Mouse (Mus musculus) liver, embryonic 14.5 days (tissue): ENCODE measurements at regions not wholly inside any gene's neighbourhood (a gene's known extent, or its start where the extent isn't known, plus 50 kb on each side); places are given as distances from the start of the nearest gene placed in this dataset.

Source experiments
- ATAC-seq: fragments of 200-750 bp; cut with Nextera tagmentation; 2 replicates; pipeline ENCODE4 v1.8.0; 2017; ENCODE audit warnings: moderate number of reproducible peaks, mild to moderate bottlenecking, moderate library complexity; ENCODE audit not compliant: insufficient read depth
- DNase-seq, 3 experiments: peaks; one replicate each; pipeline ENCODE4 v3.0.0-alpha.2; 2012 to 2013; ENCODE audit warnings: low read depth in 3 of 3, low spot score in 3 of 3
- H3K27ac ChIP-seq: fragments of 300-500 bp; sonication (generic); 2 replicates; pipeline ENCODE4 v1.5.1; 2014; ENCODE audit warnings: moderate library complexity, mild to moderate bottlenecking, control low read depth, inconsistent platforms
- H3K27me3 ChIP-seq: fragments of 300-500 bp; sonication (generic); 2 replicates; pipeline ENCODE4 v1.6.1; 2014; ENCODE audit warnings: mild to moderate bottlenecking, low read length, moderate library complexity; ENCODE audit not compliant: control insufficient read depth, insufficient read depth
- H3K36me3 ChIP-seq: fragments of 300-500 bp; sonication (generic); replicated peaks from 2 replicates; pipeline ENCODE4 v1.6.1; 2014; ENCODE audit warnings: low read depth; ENCODE audit not compliant: control insufficient read depth, insufficient read depth
- H3K4me1 ChIP-seq, 2 experiments: fragments of 200-500 bp in 1 of 2; fragments of 300-500 bp in 1 of 2; sonication (generic) in 1 of 2; replicated peaks; 2 replicates each; pipeline ENCODE4 v1.6.1; 2012 to 2014; ENCODE audit warnings: antibody characterized with exemption in 1 of 2, inconsistent platforms in 1 of 2, low read length in 1 of 2; ENCODE audit not compliant: control insufficient read depth in 2 of 2, insufficient read depth in 2 of 2
- H3K4me2 ChIP-seq: fragments of 300-500 bp; sonication (generic); 2 replicates; pipeline ENCODE4 v1.6.1; 2014; ENCODE audit warnings: low read depth, mild to moderate bottlenecking, control low read depth, moderate library complexity
- H3K4me3 ChIP-seq, 2 experiments: fragments of 200-500 bp in 1 of 2; fragments of 300-500 bp in 1 of 2; sonication (generic) in 1 of 2; 2 replicates each; pipeline ENCODE4 v1.5.1; 2012 to 2014; ENCODE audit warnings: low read depth in 2 of 2, low read length in 2 of 2, mild to moderate bottlenecking in 2 of 2, control low read depth in 1 of 2, inconsistent platforms in 1 of 2, moderate library complexity in 1 of 2; ENCODE audit not compliant: insufficient read depth in 1 of 2
- H3K9ac ChIP-seq: fragments of 300-500 bp; sonication (generic); replicated peaks from 2 replicates; pipeline ENCODE4 v1.6.1; 2014; ENCODE audit warnings: mild to moderate bottlenecking, control low read depth, moderate library complexity
- H3K9me3 ChIP-seq: fragments of 300-500 bp; sonication (generic); 2 replicates; pipeline ENCODE4 v1.6.1; 2016; ENCODE audit warnings: low read length, mixed read lengths; ENCODE audit not compliant: control insufficient read depth
- CTCF ChIP-seq: IDR thresholded peaks from 2 replicates; pipeline ENCODE4 v1.5.1; 2016; ENCODE audit warnings: antibody characterized with exemption, low read depth, control low read depth
- EP300 ChIP-seq: IDR thresholded peaks from 2 replicates; pipeline ENCODE4 v1.6.1; 2016; ENCODE audit warnings: antibody characterized with exemption, low read depth
- WGBS: fragments of 180-500 bp; shearing (Covaris S2); extraction: QIAGEN DNeasy Blood & Tissue Kit; methylation state at CpG from one replicate; pipeline ENCODE4 v1.1.7; 2014; ENCODE audit not compliant: insufficient replicate concordance; 5-methylcytosine and 5-hydroxymethylcytosine counted together

GRCm38 (mm10) chr1:34751128-34751527 is 91.7 kb downstream of the Fam168b start:
- H3K4me2 ChIP-seq, result no peak overlapping the region
- H3K4me1 ChIP-seq, result no peaks in the 10 kb centered on the region
- no peak overlapping the region for H3K27ac ChIP-seq
- no peaks in the 10 kb centered on the region for H3K36me3 ChIP-seq
- ATAC-seq (no peak), DNase-seq (no peak)
- no peak for TF ChIP-seq EP300
- TF ChIP-seq CTCF, result no peak
- no peak overlapping the region for H3K9ac ChIP-seq
- WGBS, result 3% methylated on average over 6 of the region's 6 CpGs
- no peaks in the 10 kb centered on the region for H3K9me3 ChIP-seq
- H3K27me3 ChIP-seq, result peaks cover 36% of the 10 kb centered on the region
- H3K4me3 ChIP-seq, result no peak overlapping the region

DNA sequence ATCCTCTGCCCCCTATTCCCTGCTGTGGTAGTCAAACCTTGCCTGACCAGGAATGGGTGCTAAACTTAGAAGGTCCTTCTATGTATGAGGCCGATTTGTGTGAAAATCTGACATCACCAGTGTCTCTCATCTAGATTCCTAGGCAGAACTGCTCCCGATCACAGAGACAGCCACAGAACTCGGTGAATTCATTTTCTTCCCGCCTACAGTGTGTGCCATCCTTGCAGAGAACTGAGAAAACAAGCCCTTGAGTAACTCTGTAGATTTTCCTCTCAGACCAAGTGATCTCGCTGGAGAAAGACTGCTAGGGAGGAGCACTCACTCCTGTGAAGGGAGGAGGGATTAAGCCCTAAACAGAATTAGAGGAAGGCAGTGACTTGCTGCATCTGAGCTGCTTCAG is 89.3 kb downstream of the Fam168b start:
- Histone ChIP-seq H3K9ac (no peak overlapping the region), H3K9me3 (no peaks in the 10 kb centered on the region), H3K4me1 (no peaks in the 10 kb centered on the region), H3K36me3 (no peaks in the 10 kb centered on the region), H3K4me2 (no peak overlapping the region), H3K27me3 (peaks cover 35% of the 10 kb centered on the region), H3K27ac (no peak overlapping the region), H3K4me3 (no peak overlapping the region)
- ATAC-seq (no peak), DNase-seq (no peak)
- no peak for TF ChIP-seq CTCF
- no peak for TF ChIP-seq EP300
- WGBS, result 36% methylated on average over 5 of the region's 5 CpGs

DNA sequence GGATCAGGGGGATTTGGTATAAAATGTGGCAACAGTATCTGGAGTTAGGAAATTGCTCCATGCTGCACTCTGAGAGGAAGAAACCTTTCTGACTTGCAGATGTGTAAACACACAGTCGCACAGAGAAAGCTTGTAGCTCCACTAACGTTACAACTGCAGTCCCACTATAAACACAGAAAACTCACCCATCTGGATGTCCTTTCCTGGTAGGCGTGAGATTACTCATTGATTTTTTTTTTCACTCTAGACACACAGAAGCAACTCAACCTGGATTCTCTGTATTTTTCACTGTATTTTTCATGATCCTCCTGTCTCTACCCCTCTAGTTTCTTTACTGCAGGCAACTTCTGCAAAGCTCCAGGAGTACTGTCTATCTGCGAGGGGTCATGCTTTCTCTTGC is 82.3 kb downstream of the Fam168b start:
- Histone ChIP-seq H3K36me3 (no peaks in the 10 kb centered on the region), H3K4me1 (no peaks in the 10 kb centered on the region), H3K27ac (no peak overlapping the region), H3K4me3 (no peak overlapping the region), H3K4me2 (no peak overlapping the region), H3K9me3 (no peaks in the 10 kb centered on the region), H3K27me3 (no peaks in the 10 kb centered on the region), H3K9ac (no peak overlapping the region)
- DNase-seq (no peak), ATAC-seq (no peak)
- no peak for TF ChIP-seq EP300
- TF ChIP-seq CTCF, result no peak
- WGBS, result 44% methylated on average over 4 of the region's 4 CpGs

DNA sequence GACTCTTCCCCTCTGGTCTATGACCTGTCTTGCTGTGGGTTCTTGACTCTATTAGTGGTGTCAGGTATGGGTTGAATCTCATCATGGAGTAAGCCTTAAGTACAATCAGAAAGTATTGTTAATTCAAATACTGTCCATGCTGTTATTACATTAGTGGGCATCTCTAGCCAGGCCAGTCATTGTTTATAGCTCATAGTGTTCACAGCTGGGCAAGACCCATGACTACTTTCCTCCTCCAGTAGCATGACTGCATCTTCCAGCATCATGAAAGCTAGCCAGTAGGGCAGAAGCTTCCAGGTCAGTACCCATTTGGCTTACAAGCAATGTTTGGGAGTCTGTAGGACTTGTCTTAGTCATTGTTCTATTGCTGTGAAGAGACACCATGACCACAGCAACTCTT is 81.4 kb downstream of the Fam168b start:
- no peak overlapping the region for H3K9ac ChIP-seq
- H3K27ac ChIP-seq, result no peak overlapping the region
- no peaks in the 10 kb centered on the region for H3K27me3 ChIP-seq
- no peaks in the 10 kb centered on the region for H3K4me1 ChIP-seq
- no peak overlapping the region for H3K4me2 ChIP-seq
- no peak overlapping the region for H3K4me3 ChIP-seq
- ATAC-seq (no peak), DNase-seq (no peak)
- no peaks in the 10 kb centered on the region for H3K9me3 ChIP-seq
- H3K36me3 ChIP-seq, result no peaks in the 10 kb centered on the region
- no peak for TF ChIP-seq EP300
- no peak for TF ChIP-seq CTCF

DNA sequence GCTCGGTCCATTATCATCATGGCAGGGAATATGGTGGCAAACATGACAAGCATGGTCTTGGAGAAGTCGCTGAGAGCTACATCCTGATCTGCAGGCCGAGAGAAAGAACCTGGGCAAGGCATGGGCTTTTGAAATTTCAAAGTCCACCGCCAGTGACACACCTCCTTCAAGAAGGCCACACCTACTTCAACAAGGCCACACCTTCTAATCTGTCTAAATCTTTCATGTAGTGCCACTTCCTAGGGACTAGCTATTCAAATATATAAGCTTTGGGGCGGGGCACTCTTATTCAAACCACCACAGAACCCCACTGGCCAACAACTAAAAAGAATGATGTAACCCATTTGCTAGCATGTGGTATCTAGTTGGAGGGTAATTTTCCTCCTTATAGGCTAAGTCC is 81.0 kb downstream of the Fam168b start:
- ATAC-seq (no peak), DNase-seq (no peak)
- H3K4me2 ChIP-seq, result no peak overlapping the region
- no peak overlapping the region for H3K4me3 ChIP-seq
- H3K27ac ChIP-seq, result no peak overlapping the region
- no peaks in the 10 kb centered on the region for H3K27me3 ChIP-seq
- WGBS, result 56% methylated on average over 5 of the region's 5 CpGs
- no peak overlapping the region for H3K9ac ChIP-seq
- no peaks in the 10 kb centered on the region for H3K4me1 ChIP-seq
- TF ChIP-seq EP300, result no peak
- TF ChIP-seq CTCF, result no peak
- H3K36me3 ChIP-seq, result no peaks in the 10 kb centered on the region
- no peaks in the 10 kb centered on the region for H3K9me3 ChIP-seq
